Mouse (Mus musculus) kidney, adult 2 months (tissue): ENCODE measurements at regions not wholly inside any gene's neighbourhood (a gene's known extent, or its start where the extent isn't known, plus 50 kb on each side); places are given as distances from the start of the nearest gene placed in this dataset.

Source experiments
- DNase-seq: peaks from one replicate; pipeline ENCODE4 v3.0.0; 2021
- H3K27ac ChIP-seq: fragments of 200-500 bp; 2 replicates; pipeline ENCODE4 v1.5.1; 2012; ENCODE audit warnings: low read depth, low read length, control low read depth, inconsistent platforms; ENCODE audit not compliant: insufficient read depth
- H3K27me3 ChIP-seq: fragments of 200-500 bp; replicated peaks from 2 replicates; pipeline ENCODE4 v1.6.1; 2012; ENCODE audit warnings: mild to moderate bottlenecking, moderate library complexity, low read length, inconsistent platforms; ENCODE audit not compliant: control insufficient read depth, insufficient read depth
- H3K36me3 ChIP-seq: fragments of 200-500 bp; 2 replicates; pipeline ENCODE4 v1.6.1; 2012; ENCODE audit warnings: mild to moderate bottlenecking, moderate library complexity, low read length, inconsistent platforms; ENCODE audit not compliant: control insufficient read depth, insufficient read depth
- H3K4me1 ChIP-seq: fragments of 200-500 bp; 2 replicates; pipeline ENCODE4 v1.6.1; 2011; ENCODE audit warnings: low read length; ENCODE audit not compliant: control insufficient read depth, insufficient read depth
- H3K4me3 ChIP-seq: fragments of 200-500 bp; 2 replicates; pipeline ENCODE4 v1.5.1; 2011; ENCODE audit warnings: mild to moderate bottlenecking, low read depth, low read length, control low read depth; ENCODE audit not compliant: insufficient read depth
- CTCF ChIP-seq: fragments of 200-500 bp; conservative IDR thresholded peaks from 2 replicates; pipeline ENCODE4 v1.5.1; 2011; ENCODE audit warnings: low read depth, mild to moderate bottlenecking, control low read depth, low read length, moderate library complexity, mixed read lengths; ENCODE audit not compliant: insufficient read depth, insufficient read length
- POLR2A ChIP-seq: fragments of 200-500 bp; IDR thresholded peaks from one replicate; pipeline ENCODE4 v1.6.1; 2011; ENCODE audit warnings: low read depth, low read length, control low read depth
- WGBS: fragments of 180-500 bp; shearing (Covaris S2); methylation state at CpG from one replicate; pipeline ENCODE4 v1.1.7; 2018; 5-methylcytosine and 5-hydroxymethylcytosine counted together

- no peak for DNase-seq
- 79% methylated on average over 4 of the region's 4 CpGs for WGBS
- H3K4me1 ChIP-seq, result no peaks in the 10 kb centered on the region
- H3K27ac ChIP-seq, result no peak overlapping the region
- TF ChIP-seq CTCF, result no peak
- TF ChIP-seq POLR2A, result no peak
- no peak overlapping the region for H3K4me3 ChIP-seq
- H3K27me3 ChIP-seq, result no peaks in the 10 kb centered on the region
- H3K36me3 ChIP-seq, result no peaks in the 10 kb centered on the region
Measured at GRCm38 (mm10) chr12:90946528-90946918, 208.3 kb upstream of the Dio2 start.

DNA sequence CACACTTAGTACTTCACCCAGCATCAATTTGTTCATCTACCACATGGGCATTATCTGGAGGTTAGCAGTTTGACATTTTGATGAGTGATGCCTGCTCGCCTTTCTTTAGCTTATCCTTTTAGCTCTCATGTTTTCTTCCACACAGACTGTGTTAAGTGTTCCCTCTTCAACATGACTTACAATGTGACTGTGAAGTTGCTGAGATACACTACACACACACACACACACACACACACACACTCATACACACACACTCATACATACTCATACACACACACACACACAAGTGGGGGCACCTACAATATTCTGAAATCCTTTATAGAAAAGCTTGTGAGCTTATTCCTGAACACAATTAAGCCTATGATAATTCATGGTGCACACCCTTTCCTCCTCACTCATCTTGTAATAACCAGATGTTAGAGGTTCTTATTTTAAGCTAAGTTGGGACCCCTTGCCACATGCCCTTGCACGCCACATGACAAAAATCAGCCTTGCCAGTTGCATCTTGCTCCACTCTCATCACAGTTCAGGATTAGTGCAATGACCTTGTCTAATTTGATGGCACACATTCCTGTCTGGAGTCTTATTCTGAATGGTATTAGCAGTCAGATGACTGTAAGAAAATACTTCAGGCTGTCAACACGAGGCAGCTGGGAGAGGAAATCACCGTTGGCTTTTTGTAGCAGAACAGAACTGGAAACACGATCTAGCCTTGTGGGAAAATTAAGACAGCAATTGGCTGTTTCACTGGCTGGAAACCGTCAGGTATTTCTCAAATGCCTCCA lies 207.7 kb upstream of the Dio2 start:
- H3K27me3 ChIP-seq, result no peaks in the 10 kb centered on the region
- H3K27ac ChIP-seq, result no peak overlapping the region
- DNase-seq, result no peak
- H3K36me3 ChIP-seq, result no peaks in the 10 kb centered on the region
- 48% methylated on average over 6 of the region's 6 CpGs for WGBS
- TF ChIP-seq POLR2A (no peak), CTCF (no peak)
- H3K4me1 ChIP-seq, result no peaks in the 10 kb centered on the region
- H3K4me3 ChIP-seq, result no peak overlapping the region

DNA sequence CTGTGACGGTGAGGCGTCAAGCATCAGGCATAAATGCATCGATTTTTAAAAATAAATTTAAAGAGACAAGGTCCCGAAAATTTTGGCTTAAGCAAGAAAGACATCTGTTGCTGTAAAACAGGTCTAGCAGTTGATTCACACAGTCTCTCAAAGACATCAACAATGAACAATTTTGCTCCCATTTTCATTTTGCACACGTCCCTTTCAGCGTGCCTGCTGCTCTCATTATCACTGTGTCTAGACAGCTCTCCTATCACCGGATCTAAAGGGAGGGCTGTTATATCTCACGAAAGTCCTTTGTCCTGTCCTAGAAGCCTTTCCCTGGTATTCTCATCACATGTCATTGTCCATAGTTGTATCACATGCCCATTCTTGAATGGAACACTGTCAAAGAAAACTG lies 194.4 kb upstream of the Dio2 start:
- no peak for DNase-seq
- Histone ChIP-seq H3K4me3 (no peak overlapping the region), H3K27ac (no peak overlapping the region), H3K36me3 (no peaks in the 10 kb centered on the region), H3K4me1 (no peaks in the 10 kb centered on the region), H3K27me3 (no peaks in the 10 kb centered on the region)
- 91% methylated on average over 8 of the region's 8 CpGs for WGBS
- TF ChIP-seq CTCF, result no peak
- TF ChIP-seq POLR2A, result no peak

DNA sequence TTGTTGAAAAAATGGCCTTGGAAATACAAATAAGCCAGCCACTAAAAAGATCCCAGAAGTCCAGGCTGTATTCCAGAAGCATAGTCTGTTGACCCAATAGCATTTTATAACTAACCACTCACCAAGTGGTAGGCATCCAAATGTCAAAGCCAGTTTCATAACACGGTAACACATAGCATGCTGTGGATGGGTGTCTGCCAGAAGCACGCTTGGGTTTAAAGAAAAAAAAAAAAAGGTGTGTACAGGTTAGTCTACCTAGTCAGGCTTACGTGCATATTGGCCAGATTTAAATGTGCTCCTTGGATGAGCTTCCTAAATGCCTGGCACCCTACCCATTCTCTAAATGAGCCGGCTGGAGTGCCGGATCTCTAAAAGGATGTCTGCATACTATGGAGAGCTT lies 194.0 kb upstream of the Dio2 start:
- Histone ChIP-seq H3K27me3 (no peaks in the 10 kb centered on the region), H3K4me3 (no peak overlapping the region), H3K27ac (no peak overlapping the region), H3K4me1 (no peaks in the 10 kb centered on the region), H3K36me3 (no peaks in the 10 kb centered on the region)
- no peak for TF ChIP-seq POLR2A
- no peak for TF ChIP-seq CTCF
- DNase-seq, result no peak
- WGBS, result 91% methylated on average over 5 of the region's 5 CpGs

DNA sequence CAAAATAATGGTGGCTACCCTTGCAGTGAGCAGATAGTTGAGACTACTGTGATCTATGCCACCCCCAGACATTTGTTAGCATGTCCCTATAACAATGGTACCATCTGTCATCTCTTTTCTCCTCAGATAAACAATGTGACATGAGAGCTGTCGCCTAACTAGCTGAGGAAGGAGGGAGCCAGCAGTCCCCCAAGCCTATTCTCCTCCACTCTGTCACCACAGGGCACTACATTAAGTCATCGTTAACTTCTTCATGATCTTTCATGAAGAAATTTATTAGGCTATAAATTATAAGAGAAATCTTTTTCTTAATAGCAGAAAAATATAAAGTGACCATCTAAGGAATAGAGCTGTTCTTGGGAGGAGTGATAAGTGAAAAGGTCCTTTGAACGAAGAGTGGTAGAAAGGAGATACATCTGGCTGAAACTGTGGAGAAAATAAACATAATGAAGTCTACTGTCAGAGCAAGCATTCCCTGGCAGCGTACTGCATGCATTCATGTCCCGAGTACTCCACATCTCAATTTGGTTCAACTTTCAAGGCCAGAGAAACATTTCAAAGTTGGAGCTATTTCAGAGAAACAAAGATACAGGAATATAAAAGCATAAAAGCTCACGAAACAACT lies 192.0 kb upstream of the Dio2 start:
- 63% methylated on average over 6 of the region's 6 CpGs for WGBS
- Histone ChIP-seq H3K4me3 (no peak overlapping the region), H3K27ac (no peak overlapping the region), H3K27me3 (no peaks in the 10 kb centered on the region), H3K4me1 (no peaks in the 10 kb centered on the region), H3K36me3 (no peaks in the 10 kb centered on the region)
- no peak for TF ChIP-seq CTCF
- TF ChIP-seq POLR2A, result no peak
- DNase-seq, result no peak

DNA sequence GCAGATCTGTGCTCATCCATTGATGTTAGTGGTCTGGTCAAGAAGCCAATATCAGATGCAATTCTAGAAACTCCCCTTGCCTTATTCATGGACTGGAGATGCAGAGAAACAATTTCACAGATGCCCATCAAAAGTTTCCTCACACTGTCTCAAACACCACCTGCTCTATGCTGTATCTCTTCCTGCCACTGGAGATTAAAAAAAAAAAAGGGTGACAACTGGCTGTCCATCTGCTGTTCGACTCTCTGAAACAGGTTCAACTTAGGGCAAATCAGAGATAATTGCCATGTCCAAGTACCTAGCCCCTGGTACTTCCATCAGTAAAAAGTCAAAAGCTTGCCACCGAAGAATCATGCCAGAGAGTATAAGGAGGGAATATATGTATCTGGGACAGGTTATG lies 185.4 kb upstream of the Dio2 start:
- Histone ChIP-seq H3K36me3 (no peaks in the 10 kb centered on the region), H3K27me3 (no peaks in the 10 kb centered on the region; the same call in 1 of the 2 replicates), H3K4me3 (no peak overlapping the region), H3K4me1 (no peaks in the 10 kb centered on the region), H3K27ac (no peak overlapping the region)
- DNase-seq, result no peak
- no peak for TF ChIP-seq CTCF
- TF ChIP-seq POLR2A, result no peak
- 86% methylated on average over 2 of the region's 2 CpGs for WGBS

GRCm38 (mm10) chr12:90923148-90923547 lies 184.9 kb upstream of the Dio2 start:
- no peak overlapping the region for H3K4me3 ChIP-seq
- H3K27me3 ChIP-seq, result no peaks in the 10 kb centered on the region; the same call in 1 of the 2 replicates
- no peak overlapping the region for H3K27ac ChIP-seq
- H3K36me3 ChIP-seq, result no peaks in the 10 kb centered on the region
- no peak for DNase-seq
- H3K4me1 ChIP-seq, result no peaks in the 10 kb centered on the region
- 69% methylated on average over 3 of the region's 3 CpGs for WGBS
- TF ChIP-seq CTCF (no peak), POLR2A (no peak)

DNA sequence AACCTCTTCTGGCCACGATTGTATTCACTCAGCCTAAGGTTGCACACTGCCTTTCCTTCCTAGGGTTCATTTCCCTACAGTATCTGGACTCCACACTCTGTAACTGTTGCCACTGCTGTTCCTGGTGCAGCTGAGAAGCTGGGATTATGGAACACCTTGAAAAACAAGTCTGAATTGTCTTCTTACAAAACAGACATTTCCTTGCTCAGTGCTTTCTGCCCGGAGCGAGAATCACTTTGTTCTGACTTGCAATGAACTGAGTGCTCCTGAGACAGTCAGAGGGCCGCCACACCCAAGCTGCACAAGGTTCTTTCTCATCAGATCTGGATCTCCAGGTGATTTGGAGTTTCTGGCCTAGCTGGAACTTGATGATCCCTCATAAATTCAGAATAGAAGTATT lies 183.0 kb upstream of the Dio2 start:
- Histone ChIP-seq H3K36me3 (no peaks in the 10 kb centered on the region), H3K27ac (no peak overlapping the region), H3K27me3 (no peaks in the 10 kb centered on the region; the same call in 1 of the 2 replicates), H3K4me1 (no peaks in the 10 kb centered on the region), H3K4me3 (no peak overlapping the region)
- WGBS, result 82% methylated on average over 4 of the region's 4 CpGs
- TF ChIP-seq CTCF, result no peak
- TF ChIP-seq POLR2A, result no peak
- no peak for DNase-seq
